ENCODE assay signal across 8 mouse cellular contexts in genomic region chr5:136567176-136568025, GRCm38 (mm10). TPM values are rescaled to one million over a fixed set of nuclear protein-coding genes. Genes with fewer than 3 reads are reported as not detected.
A peak's percentile ranks its signal among the peaks of the same experiment; 100 is the strongest.
DNase-seq lines count a peak whose midpoint lies in the region; ATAC-seq and TF ChIP-seq lines count a peak whose summit lies in the region.

Gene Cux1 (minus strand): TSS chr5:136567490.

- peak; percentile 92 for ATAC-seq in hindbrain, embryonic 16.5 days

- 1% methylated on average over 35 of the region's 103 CpGs for WGBS in hindbrain, embryonic 16.5 days

- intact Hi-C loops in gastrocnemius, adult 2 months (cut with DNase I), result loop anchor here (1.0 to 5.0 kb wide), 5 partner anchors 56 to 285 kb away; no protein-coding TSS in a partner anchor

- H3K27me3 ChIP-seq in hindbrain, embryonic 16.5 days (replicated peaks; ENCODE audit: control insufficient read depth, insufficient read depth, low read length), result peaks cover 3% of the 10 kb centered on the region

- peak within 1 kb of the TSS; percentile 96 for H3K4me3 ChIP-seq in gastrocnemius, adult 2 months
- H3K4me3 ChIP-seq in hindbrain, embryonic 16.5 days (ENCODE audit: low read length), result peak within 1 kb of the TSS; percentile 96

- H3K4me2 ChIP-seq in hindbrain, embryonic 16.5 days (ENCODE audit: low read length), result peak within 1 kb of the TSS; percentile 96

- peak within 1 kb of the TSS; percentile 95 for H3K9ac ChIP-seq in hindbrain, embryonic 16.5 days (ENCODE audit: low read depth, low read length)

- no peaks in the 10 kb centered on the region for H3K36me3 ChIP-seq in hindbrain, embryonic 16.5 days (ENCODE audit: control insufficient read depth, insufficient read depth, low read length)

- H3K9me3 ChIP-seq in hindbrain, embryonic 16.5 days (ENCODE audit: control insufficient read depth, low read length), result no peaks in the 10 kb centered on the region

- H3K4me1 ChIP-seq in hindbrain, embryonic 16.5 days (ENCODE audit: control insufficient read depth, insufficient read depth, low read depth, low read length), result peaks cover 29% of the 10 kb centered on the region

- peak within 1 kb of the TSS; percentile 91 for H3K27ac ChIP-seq in gastrocnemius, adult 2 months
- peak within 1 kb of the TSS; percentile 96 for H3K27ac ChIP-seq in hindbrain, embryonic 16.5 days (ENCODE audit: low read depth, low read length)

- peak; percentile 88 for DNase-seq in T-cell, adult 2 months (ENCODE audit: low spot score)
- DNase-seq in cerebellum, postnatal 4 days (ENCODE audit: low spot score in 2 of 2), result peak; percentile 45 to 80
- DNase-seq in gastrocnemius, adult 2 months, result peak; percentile 92
- DNase-seq in left cerebral cortex, adult 18-20 months (ENCODE audit: low spot score in 2 of 2), result peak; percentile 64 to 80
- DNase-seq in lung, postnatal 4 days, result peak; percentile 89 to 95
- DNase-seq in retina, postnatal 7 days (ENCODE audit: low read depth, low spot score), result peak; percentile 76
- DNase-seq in urinary bladder, adult 18-20 months (ENCODE audit: low spot score in 2 of 2), result peak; percentile 63 to 81

- TF ChIP-seq CTCF in gastrocnemius, adult 2 months (IDR thresholded peaks at IDR 0.05), result peak; percentile 71

RNA-seq across cellular contexts. Expression of gene Cux1, which starts in this region (rescaled TPM):
- total RNA-seq in gastrocnemius, adult 2 months (2021), result 10 to 100 TPM; 80.9 to 88.2 TPM
- polyA plus RNA-seq in hindbrain, embryonic 16.5 days (2015; fragmentation: Nextera tagmentation; extraction: Ambion mirVana), result 100 and 103 TPM in 2 replicates
- total RNA-seq in left cerebral cortex, adult 18-20 months (2021), result 100 to 1,000 TPM; 104 to 116 TPM

Comparison
In these comparisons a context has a peak if more than half of its experiments do, and no peak if none do; other contexts are left out.
1. Peak in every context shown above with its lines: DNase-seq, ATAC-seq, H3K4me3 ChIP-seq and H3K27ac ChIP-seq.